In the genomic region with DNA sequence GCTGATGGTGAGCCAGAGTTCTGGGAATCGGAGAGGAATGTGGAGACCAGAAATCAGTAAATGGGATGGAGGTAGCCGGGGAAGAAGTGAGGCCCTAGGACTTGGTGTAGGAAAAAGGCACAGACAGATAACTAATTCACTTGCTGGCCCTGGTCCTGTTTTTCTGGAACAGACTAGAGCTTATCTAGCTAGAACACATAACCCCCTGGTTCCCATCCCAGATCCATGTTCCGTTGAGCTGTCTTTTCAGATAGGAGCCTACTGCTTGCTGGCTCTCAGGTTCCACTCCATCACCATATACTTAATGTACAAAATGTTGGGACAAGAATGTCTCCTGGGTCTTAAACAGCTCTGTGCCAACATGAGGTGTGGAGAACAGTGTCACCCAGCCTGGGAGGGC, we compare ENCODE assay signal across 22 mouse cellular contexts. TPM values are rescaled to one million over a fixed set of nuclear protein-coding genes. Genes with fewer than 3 reads are reported as not detected.
A peak's percentile ranks its signal among the peaks of the same experiment; 100 is the strongest.
DNase-seq lines count a peak whose midpoint lies in the region; ATAC-seq and TF ChIP-seq lines count a peak whose summit lies in the region.
"Had no signal": no experiment of that assay in that cellular context is flagged by ENCODE, and none has a peak within 500 bp of the region (broad histone marks: within the 10 kb centered on the region; RNA-seq: fewer than 3 reads in every experiment).

No protein-coding gene starts in this region.

- H3K36me3 ChIP-seq in MEL (ENCODE audit: control insufficient read depth in 1 of 2, insufficient read depth in 2 of 2, low read length in 2 of 2) = no peaks in the 10 kb centered on the region
- H3K36me3 ChIP-seq in liver, embryonic 12.5 days = peaks cover 38% of the 10 kb centered on the region
- H3K36me3 ChIP-seq: midbrain, embryonic 15.5 days had no signal

- H3K9ac ChIP-seq in MEL (ENCODE audit: control insufficient read depth, low read depth, low read length, poor library complexity, severe bottlenecking) = no peak overlapping the region
- 0 out of 2 replicates have a peak overlapping the region, but pooled peaks have one; percentile 1 for H3K9ac ChIP-seq in liver, embryonic 12.5 days
- H3K9ac ChIP-seq: forebrain, embryonic 15.5 days; midbrain, embryonic 15.5 days; neural tube, embryonic 13.5 days had no signal

- H3K4me1 ChIP-seq in MEL (ENCODE audit: control insufficient read depth in 1 of 2, insufficient read depth in 2 of 2, low read length in 2 of 2) = peaks cover 0 to 5% of the 10 kb centered on the region in 2 experiments; a peak in 2 of 4 replicates
- H3K4me1 ChIP-seq in liver, embryonic 12.5 days = peaks cover 20% of the 10 kb centered on the region
- H3K4me1 ChIP-seq: forebrain, embryonic 15.5 days; limb, embryonic 10.5 days; midbrain, embryonic 15.5 days; neural tube, embryonic 13.5 days had no signal

- peak; percentile 62 to 75 for TF ChIP-seq EP300 in MEL (IDR thresholded peaks at IDR 0.05; ENCODE audit: low read depth in 1 of 2, low read length in 2 of 2)

- peak; percentile 36 for DNase-seq in MEL (ENCODE audit: low read depth, low spot score)
- DNase-seq in right cerebral cortex, postnatal 14 days = no peak
- no peak for DNase-seq in testis, postnatal 14 days (ENCODE audit: low spot score)
- DNase-seq in left cerebral cortex, postnatal 14 days (ENCODE audit: low spot score in 2 of 2) = no peak
- DNase-seq: adrenal gland, adult 8-10 months; cerebellum, adult 2 months; cerebellum, postnatal 25 days; gastrocnemius, adult 2 months; lung, adult 18-20 months; lung, postnatal 14 days; right cerebral cortex, postnatal 4 days had no signal

- ATAC-seq in common myeloid progenitor, adult 5-6 weeks (replicated peaks; ENCODE audit: low read depth, poor library complexity, severe bottlenecking) = peak; percentile 37
- ATAC-seq in liver, embryonic 12.5 days = peak; percentile 71
- 0 out of 2 replicates have a peak, but pooled peaks have one; percentile 20 for ATAC-seq in megakaryocyte, adult 5-6 weeks (ENCODE audit: poor library complexity, severe bottlenecking)
- ATAC-seq: activated CD4-positive, CD25-positive, alpha-beta regulatory T cell, adult 4 months; forebrain, embryonic 15.5 days; hindbrain, postnatal 0 days; midbrain, embryonic 15.5 days had no signal

- H3K9me3 ChIP-seq in MEL (replicated peaks; ENCODE audit: insufficient read depth, low read length) = no peaks in the 10 kb centered on the region
- H3K9me3 ChIP-seq in liver, embryonic 12.5 days (replicated peaks) = no peaks in the 10 kb centered on the region
- H3K9me3 ChIP-seq: forebrain, embryonic 15.5 days; limb, embryonic 10.5 days; midbrain, embryonic 15.5 days; neural tube, embryonic 13.5 days had no signal

- TF ChIP-seq RAD21 in MEL (IDR thresholded peaks at IDR 0.05; ENCODE audit: low read depth, low read length) = no peak

- no peak for TF ChIP-seq POLR2A in MEL (IDR thresholded peaks at IDR 0.05; ENCODE audit: control insufficient read depth in 1 of 2, insufficient read depth in 1 of 2, low read depth in 1 of 2, low read length in 2 of 2, poor library complexity in 1 of 2)

- H3K27me3 ChIP-seq in MEL (ENCODE audit: control insufficient read depth in 1 of 2, insufficient read depth in 2 of 2, low read length in 2 of 2) = no peaks in the 10 kb centered on the region
- H3K27me3 ChIP-seq in liver, embryonic 12.5 days (replicated peaks) = no peaks in the 10 kb centered on the region
- H3K27me3 ChIP-seq: forebrain, embryonic 15.5 days; midbrain, embryonic 15.5 days; neural tube, embryonic 13.5 days had no signal

- H3K79me2 ChIP-seq in MEL (ENCODE audit: control insufficient read depth, insufficient read depth, low read length, poor library complexity) = no peaks in the 10 kb centered on the region

- intact Hi-C loops in left cerebral cortex, postnatal 14 days (cut with DNase I) = no loop called here

- no peak overlapping the region for H3K4me2 ChIP-seq in liver, embryonic 12.5 days
- H3K4me2 ChIP-seq: forebrain, embryonic 15.5 days; heart, embryonic 11.5 days; midbrain, embryonic 15.5 days; neural tube, embryonic 13.5 days had no signal

- no peak for TF ChIP-seq CTCF in MEL (IDR thresholded peaks at IDR 0.05 in 2 of 3, conservative IDR thresholded peaks at IDR 0.05 in 1 of 3; ENCODE audit: control insufficient read depth in 1 of 3, insufficient read depth in 1 of 3, low read depth in 2 of 3, low read length in 3 of 3, poor library complexity in 1 of 3, severe bottlenecking in 1 of 3)

- 55% methylated on average over 3 of the region's 3 CpGs for WGBS in liver, embryonic 12.5 days (ENCODE audit: insufficient replicate concordance)

- no peak overlapping the region for H3K27ac ChIP-seq in MEL (ENCODE audit: control insufficient read depth, low read depth, low read length)
- H3K27ac ChIP-seq in liver, embryonic 12.5 days = peak overlapping the region; percentile 65
- H3K27ac ChIP-seq: forebrain, embryonic 15.5 days; gastrocnemius, adult 2 months; hindbrain, postnatal 0 days; limb, embryonic 10.5 days; midbrain, embryonic 15.5 days; neural tube, embryonic 13.5 days had no signal

- H3K4me3 ChIP-seq in MEL (ENCODE audit: control insufficient read depth in 1 of 2, insufficient read depth in 1 of 2, low read depth in 2 of 2, low read length in 2 of 2) = no peak overlapping the region
- no peak overlapping the region for H3K4me3 ChIP-seq in liver, embryonic 12.5 days
- H3K4me3 ChIP-seq: forebrain, embryonic 15.5 days; gastrocnemius, adult 2 months; limb, embryonic 10.5 days; midbrain, embryonic 15.5 days; myocyte; neural tube, embryonic 13.5 days had no signal

TF ChIP-seq in MEL, 35 proteins besides CTCF, POLR2A, EP300 and RAD21:
- TF ChIP-seq TAL1 (IDR thresholded peaks at IDR 0.05; ENCODE audit: low read length) (peak; percentile 24; the same call in 1 of the 2 replicates), TCF12 (IDR thresholded peaks at IDR 0.05; ENCODE audit: low read depth, low read length) (peak; percentile 71; the same call in 1 of the 2 replicates), POLR2AphosphoS2 (IDR thresholded peaks at IDR 0.05; ENCODE audit: low read length) (no peak), KAT2A (conservative IDR thresholded peaks at IDR 0.05; ENCODE audit: low read depth, low read length) (no peak), GATA1 (IDR thresholded peaks at IDR 0.05; ENCODE audit: low read depth, low read length) (0 out of 2 replicates have a peak, but pooled peaks have one; percentile 27), ETS1 (IDR thresholded peaks at IDR 0.05; ENCODE audit: low read depth, low read length) (0 out of 2 replicates have a peak, but pooled peaks have one; percentile 32)
TF ChIP-seq in MEL: peak in this region for 4.

RNA-seq across cellular contexts. Expression of gene Mocs1, which starts 29.7 kb away (rescaled TPM):
- 6.7 and 7.8 TPM in 2 replicates for total RNA-seq in MEL (2012; rRNA removed)
- 10 to 100 TPM in 1 of 2 experiments, not detected in 1; 24.6 TPM for polyA plus RNA-seq in MEL (2012; ENCODE audit: insufficient read depth in 1 of 2, insufficient read length in 2 of 2, low read depth in 1 of 2, low replicate concordance in 2 of 2, missing spikeins in 1 of 2)
- total RNA-seq in common myeloid progenitor, adult 5-6 weeks (2017) = 9.3 and 11.6 TPM in 2 replicates
- 6.5 and 9.4 TPM in 2 replicates for polyA plus RNA-seq in liver, embryonic 12.5 days (2016; fragmentation: Nextera tagmentation; extraction: Ambion mirVana)
- 56.6 and 60.7 TPM in 2 replicates for total RNA-seq in megakaryocyte, adult 5-6 weeks (2015)
- 24.3 and 43.1 TPM in 2 replicates for total RNA-seq in megakaryocyte, adult 5-6 weeks (2017)
- total RNA-seq in left cerebral cortex, postnatal 14 days (2021) = 10 to 100 TPM in 1 of 2 experiments, 1 to 10 TPM in 1; 9.9 to 12.5 TPM

Comparison
In these comparisons a context has a peak if more than half of its experiments do, and no peak if none do; other contexts are left out.
1. ATAC-seq: peak in every context shown above with its lines; median percentile 71 in liver, embryonic 12.5 days; 37 in common myeloid progenitor, adult 5-6 weeks; 20 in megakaryocyte, adult 5-6 weeks.